ENCODE assay signal across 9 mouse cellular contexts in the genomic region with DNA sequence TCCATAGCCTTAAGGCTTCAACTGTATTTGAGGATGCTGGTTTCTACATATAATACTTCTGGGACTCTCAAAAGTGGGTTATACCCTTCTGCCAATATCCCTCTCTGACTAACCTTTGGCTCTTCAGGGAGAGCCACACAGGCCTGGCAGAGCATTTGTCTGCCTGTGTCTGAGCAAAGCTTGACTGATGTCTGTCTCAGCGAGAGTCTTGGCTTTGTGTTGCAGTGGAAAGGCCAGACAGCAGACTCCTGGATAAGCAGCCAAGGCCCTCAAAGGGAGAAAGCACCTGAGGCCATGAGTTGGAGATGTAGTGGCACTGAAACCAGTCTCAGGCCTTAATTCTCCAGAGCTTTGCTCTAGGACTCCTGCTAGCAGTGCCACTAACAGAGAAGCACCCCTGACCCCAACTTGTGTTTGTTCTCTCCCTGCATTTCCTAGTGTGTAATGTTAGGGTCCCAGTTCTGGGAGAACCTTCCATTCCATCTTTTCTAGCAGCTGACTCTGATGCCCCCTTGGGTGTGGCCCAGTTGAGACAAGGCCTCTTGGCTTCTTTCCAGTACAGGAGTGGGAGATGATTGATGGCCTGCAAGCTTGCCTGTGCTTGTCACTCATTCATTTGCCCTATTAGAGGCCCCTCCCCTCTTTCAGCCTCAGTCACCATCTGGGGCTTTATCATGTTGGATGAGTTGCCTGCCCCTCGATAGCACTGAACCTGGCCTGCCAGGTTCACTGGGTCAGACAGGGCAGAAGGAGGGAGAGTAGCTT. TPM values are rescaled to one million over a fixed set of nuclear protein-coding genes. Genes with fewer than 3 reads are reported as not detected.
A peak's percentile ranks its signal among the peaks of the same experiment; 100 is the strongest.
DNase-seq lines count a peak whose midpoint lies in the region; ATAC-seq lines count a peak whose summit lies in the region.
"Had no signal": no experiment of that assay in that cellular context is flagged by ENCODE, and none has a peak within 500 bp of the region (broad histone marks: within the 10 kb centered on the region; RNA-seq: fewer than 3 reads in every experiment).

No protein-coding gene starts in this region.

- 0 out of 2 replicates have a peak overlapping the region, but pooled peaks have one; percentile 70 for H3K4me2 ChIP-seq in liver, embryonic 12.5 days
- H3K4me2 ChIP-seq in embryonic facial prominence, embryonic 11.5 days (ENCODE audit: low read depth, low read length), result peak overlapping the region; percentile 53; the same call in 1 of the 2 replicates
- peak overlapping the region; percentile 61; the same call in 1 of the 2 replicates for H3K4me2 ChIP-seq in intestine, embryonic 16.5 days (ENCODE audit: low read depth, low read length)
- peak overlapping the region; percentile 66 for H3K4me2 ChIP-seq in stomach, embryonic 15.5 days

- no peaks in the 10 kb centered on the region for H3K36me3 ChIP-seq in liver, embryonic 12.5 days
- H3K36me3 ChIP-seq in embryonic facial prominence, embryonic 11.5 days (replicated peaks; ENCODE audit: control insufficient read depth, insufficient read depth, low read depth, low read length), result no peaks in the 10 kb centered on the region
- no peaks in the 10 kb centered on the region for H3K36me3 ChIP-seq in intestine, embryonic 16.5 days (ENCODE audit: control insufficient read depth, insufficient read depth, low read length)
- no peaks in the 10 kb centered on the region for H3K36me3 ChIP-seq in stomach, embryonic 15.5 days

- H3K9me3 ChIP-seq in liver, embryonic 12.5 days (replicated peaks), result no peaks in the 10 kb centered on the region
- no peaks in the 10 kb centered on the region for H3K9me3 ChIP-seq in embryonic facial prominence, embryonic 11.5 days (replicated peaks; ENCODE audit: control insufficient read depth, low read length)
- H3K9me3 ChIP-seq in intestine, embryonic 16.5 days (ENCODE audit: control insufficient read depth, low read length), result no peaks in the 10 kb centered on the region
- no peaks in the 10 kb centered on the region for H3K9me3 ChIP-seq in stomach, embryonic 15.5 days

- peaks cover 8% of the 10 kb centered on the region; the same call in 1 of the 2 replicates for H3K27me3 ChIP-seq in liver, embryonic 12.5 days (replicated peaks)
- no peaks in the 10 kb centered on the region for H3K27me3 ChIP-seq in embryonic facial prominence, embryonic 11.5 days (ENCODE audit: control insufficient read depth, insufficient read depth, low read length)
- H3K27me3 ChIP-seq in intestine, embryonic 16.5 days (replicated peaks; ENCODE audit: control insufficient read depth, insufficient read depth, low read length), result no peaks in the 10 kb centered on the region
- H3K27me3 ChIP-seq in stomach, embryonic 15.5 days (replicated peaks), result no peaks in the 10 kb centered on the region

- H3K4me1 ChIP-seq in liver, embryonic 12.5 days, result peaks cover 27% of the 10 kb centered on the region; the same call in 1 of the 2 replicates
- no peaks in the 10 kb centered on the region for H3K4me1 ChIP-seq in embryonic facial prominence, embryonic 11.5 days (ENCODE audit: control insufficient read depth, insufficient read depth, low read length)
- H3K4me1 ChIP-seq in intestine, embryonic 16.5 days (ENCODE audit: control insufficient read depth, insufficient read depth, low read length), result peaks cover 12% of the 10 kb centered on the region
- 0 out of 2 replicates have a peak, but pooled peaks cover 2% of the 10 kb centered on the region for H3K4me1 ChIP-seq in stomach, embryonic 15.5 days

- H3K4me3 ChIP-seq in liver, embryonic 12.5 days, result no peak overlapping the region
- peak overlapping the region; percentile 53 for H3K4me3 ChIP-seq in embryonic facial prominence, embryonic 11.5 days (ENCODE audit: low read depth, low read length)
- H3K4me3 ChIP-seq in intestine, embryonic 16.5 days (ENCODE audit: low read length), result no peak overlapping the region
- peak overlapping the region; percentile 45; the same call in 1 of the 2 replicates for H3K4me3 ChIP-seq in stomach, embryonic 15.5 days (replicated peaks)
- H3K4me3 ChIP-seq: erythroblast, embryonic 14.5 days had no signal

- no peak overlapping the region for H3K27ac ChIP-seq in liver, embryonic 12.5 days
- no peak overlapping the region for H3K27ac ChIP-seq in embryonic facial prominence, embryonic 11.5 days (replicated peaks; ENCODE audit: low read depth, low read length)
- no peak overlapping the region for H3K27ac ChIP-seq in intestine, embryonic 16.5 days (ENCODE audit: low read length)
- H3K27ac ChIP-seq in stomach, embryonic 15.5 days, result no peak overlapping the region; the same call in 1 of the 2 replicates

- no peak for ATAC-seq in liver, embryonic 12.5 days
- no peak for ATAC-seq in embryonic facial prominence, embryonic 11.5 days (replicated peaks; ENCODE audit: insufficient number of reproducible peaks, low FRiP score, low TSS enrichment, low read depth)
- ATAC-seq in intestine, embryonic 16.5 days, result no peak
- ATAC-seq in stomach, embryonic 15.5 days (ENCODE audit: insufficient read depth, low FRiP score, low read depth), result no peak
- no peak for ATAC-seq in CD4-positive, CD25-positive, alpha-beta regulatory T cell, adult 4 months

- DNase-seq in liver, result no peak
- no peak for DNase-seq in embryonic facial prominence, embryonic 11.5 days (ENCODE audit: low spot score)
- DNase-seq in testis, postnatal 14 days (ENCODE audit: low spot score), result no peak
- no peak for DNase-seq in right cerebral cortex, postnatal 25 days

- WGBS in liver, embryonic 12.5 days (ENCODE audit: insufficient replicate concordance), result 46% methylated on average over 2 of the region's 2 CpGs
- 48% methylated on average over 2 of the region's 2 CpGs for WGBS in embryonic facial prominence, embryonic 11.5 days
- 45% methylated on average over 2 of the region's 2 CpGs for WGBS in intestine, embryonic 16.5 days
- 25% methylated on average over 2 of the region's 2 CpGs for WGBS in stomach, embryonic 15.5 days

- H3K9ac ChIP-seq in liver, embryonic 12.5 days, result no peak overlapping the region
- peak overlapping the region; percentile 41 for H3K9ac ChIP-seq in embryonic facial prominence, embryonic 11.5 days (replicated peaks; ENCODE audit: low read length)
- H3K9ac ChIP-seq in intestine, embryonic 16.5 days (ENCODE audit: low read depth, low read length), result no peak overlapping the region
- no peak overlapping the region for H3K9ac ChIP-seq in stomach, embryonic 15.5 days

RNA-seq across cellular contexts. Expression of a gene that starts 1.5 kb away (rescaled TPM):
- polyA plus RNA-seq in liver, embryonic 12.5 days (2016; fragmentation: Nextera tagmentation; extraction: Ambion mirVana), result 2.4 and 2.6 TPM in 2 replicates
- polyA plus RNA-seq in embryonic facial prominence, embryonic 11.5 days (2014; fragmentation: Nextera tagmentation; extraction: Ambion mirVana), result 11.2 and 11.3 TPM in 2 replicates
- polyA plus RNA-seq in intestine, embryonic 16.5 days (2015; fragmentation: Nextera tagmentation; extraction: Ambion mirVana), result 5.8 and 6.2 TPM in 2 replicates
- polyA plus RNA-seq in stomach, embryonic 15.5 days (2015; fragmentation: Nextera tagmentation; extraction: Ambion mirVana), result 12.4 and 13.5 TPM in 2 replicates
- 1 to 10 TPM; 3.2 to 7.9 TPM for polyA plus RNA-seq in CD4-positive, CD25-positive, alpha-beta regulatory T cell, adult 4 months (2017; shearing (Covaris generic))

RNA-seq across cellular contexts. Expression of a gene that starts 17.5 kb away (rescaled TPM):
- polyA plus RNA-seq in liver, embryonic 12.5 days (2016; fragmentation: Nextera tagmentation; extraction: Ambion mirVana), result 44.3 and 44.5 TPM in 2 replicates
- polyA plus RNA-seq in embryonic facial prominence, embryonic 11.5 days (2014; fragmentation: Nextera tagmentation; extraction: Ambion mirVana), result 56.4 and 56.6 TPM in 2 replicates
- polyA plus RNA-seq in intestine, embryonic 16.5 days (2015; fragmentation: Nextera tagmentation; extraction: Ambion mirVana), result 67.5 and 69.8 TPM in 2 replicates
- polyA plus RNA-seq in stomach, embryonic 15.5 days (2015; fragmentation: Nextera tagmentation; extraction: Ambion mirVana), result 58.1 and 63.1 TPM in 2 replicates
- 10 to 100 TPM; 65.9 to 68.7 TPM for polyA plus RNA-seq in CD4-positive, CD25-positive, alpha-beta regulatory T cell, adult 4 months (2017; shearing (Covaris generic))

RNA-seq across cellular contexts. Expression of a gene that starts 23.1 kb away (rescaled TPM):
- 67.1 and 69.0 TPM in 2 replicates for polyA plus RNA-seq in liver, embryonic 12.5 days (2016; fragmentation: Nextera tagmentation; extraction: Ambion mirVana)
- polyA plus RNA-seq in embryonic facial prominence, embryonic 11.5 days (2014; fragmentation: Nextera tagmentation; extraction: Ambion mirVana), result 128 and 130 TPM in 2 replicates
- 81.3 and 84.4 TPM in 2 replicates for polyA plus RNA-seq in intestine, embryonic 16.5 days (2015; fragmentation: Nextera tagmentation; extraction: Ambion mirVana)
- 95.8 and 107 TPM in 2 replicates for polyA plus RNA-seq in stomach, embryonic 15.5 days (2015; fragmentation: Nextera tagmentation; extraction: Ambion mirVana)
- 10 to 100 TPM; 60.3 to 62.7 TPM for polyA plus RNA-seq in CD4-positive, CD25-positive, alpha-beta regulatory T cell, adult 4 months (2017; shearing (Covaris generic))

RNA-seq across cellular contexts. Expression of a gene that starts 25.6 kb away (rescaled TPM):
- 64.1 and 78.8 TPM in 2 replicates for polyA plus RNA-seq in liver, embryonic 12.5 days (2016; fragmentation: Nextera tagmentation; extraction: Ambion mirVana)
- polyA plus RNA-seq in embryonic facial prominence, embryonic 11.5 days (2014; fragmentation: Nextera tagmentation; extraction: Ambion mirVana), result 231 and 262 TPM in 2 replicates
- 152 and 172 TPM in 2 replicates for polyA plus RNA-seq in intestine, embryonic 16.5 days (2015; fragmentation: Nextera tagmentation; extraction: Ambion mirVana)
- 190 and 196 TPM in 2 replicates for polyA plus RNA-seq in stomach, embryonic 15.5 days (2015; fragmentation: Nextera tagmentation; extraction: Ambion mirVana)
- 100 to 1,000 TPM; 283 to 370 TPM for polyA plus RNA-seq in CD4-positive, CD25-positive, alpha-beta regulatory T cell, adult 4 months (2017; shearing (Covaris generic))

RNA-seq across cellular contexts. Expression of a gene that starts 33.5 kb away (rescaled TPM):
- 76.4 and 77.9 TPM in 2 replicates for polyA plus RNA-seq in liver, embryonic 12.5 days (2016; fragmentation: Nextera tagmentation; extraction: Ambion mirVana)
- polyA plus RNA-seq in embryonic facial prominence, embryonic 11.5 days (2014; fragmentation: Nextera tagmentation; extraction: Ambion mirVana), result 93.0 and 107 TPM in 2 replicates
- polyA plus RNA-seq in intestine, embryonic 16.5 days (2015; fragmentation: Nextera tagmentation; extraction: Ambion mirVana), result 142 and 144 TPM in 2 replicates
- 130 and 132 TPM in 2 replicates for polyA plus RNA-seq in stomach, embryonic 15.5 days (2015; fragmentation: Nextera tagmentation; extraction: Ambion mirVana)
- 100 to 1,000 TPM; 165 to 225 TPM for polyA plus RNA-seq in CD4-positive, CD25-positive, alpha-beta regulatory T cell, adult 4 months (2017; shearing (Covaris generic))

Comparison
In these comparisons a context has a peak if more than half of its experiments do, and no peak if none do; other contexts are left out.
1. H3K4me3 ChIP-seq: peak in embryonic facial prominence, embryonic 11.5 days (single experiment) and stomach, embryonic 15.5 days (single experiment); none in liver, embryonic 12.5 days (single experiment) and intestine, embryonic 16.5 days (single experiment).
2. Peak in every context shown above with its lines, with median percentiles within 50 percentile points of each other: H3K4me2 ChIP-seq.